Mouse (Mus musculus) liver, adult 2 months (tissue): ENCODE measurements around the gene Smarcd3.

ENCODE experiments used
- CTCF ChIP-seq: fragments of 200-500 bp; IDR thresholded peaks from 2 replicates; pipeline ENCODE4 v1.5.1; 2011; ENCODE audit warnings: low read depth, low read length, control low read depth
- POLR2A ChIP-seq: fragments of 200-500 bp; IDR thresholded peaks from 2 replicates; pipeline ENCODE4 v1.6.1; 2011; ENCODE audit warnings: low read length, control low read depth; ENCODE audit not compliant: insufficient read depth; ENCODE audit errors: extremely low read depth

DNA sequence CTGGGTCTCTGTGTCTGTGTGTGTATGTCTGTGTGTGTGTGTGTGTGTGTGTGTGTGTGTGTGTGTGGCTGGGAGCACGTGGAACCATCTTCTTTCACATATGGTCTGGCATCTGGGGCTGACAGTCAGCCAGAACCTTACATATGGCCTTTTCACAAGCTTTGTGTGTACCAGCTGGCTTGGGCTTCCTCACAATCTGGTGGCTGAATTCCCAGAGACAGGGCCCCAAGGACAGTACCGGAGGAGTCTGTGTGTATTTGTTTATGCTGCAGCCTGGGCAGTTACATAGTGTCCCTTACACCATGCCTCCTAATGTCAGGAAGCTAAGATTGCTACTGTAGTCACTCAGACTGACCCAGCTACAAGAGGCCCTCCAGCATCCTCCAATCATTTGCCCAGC is 32.9 kb upstream of the Smarcd3 start:
- no peak for TF ChIP-seq CTCF
- TF ChIP-seq POLR2A = no peak
